Mouse (Mus musculus): ENCODE measurements around the gene Phrf1.

GRCm38 (mm10) chr7:141195754-141196153 lies 32.8 kb upstream of the Phrf1 start:
- TF ChIP-seq EP300 (IDR thresholded peaks at IDR 0.05; ENCODE audit: low read depth) (no peak), CTCF (IDR thresholded peaks at IDR 0.05; ENCODE audit: low read depth) (no peak)
